Mouse (Mus musculus) forebrain, embryonic 15.5 days (tissue): ENCODE data around the gene Nkd1. TPM values are rescaled to one million over a fixed set of nuclear protein-coding genes. Genes with fewer than 3 reads are reported as not detected.

Source experiments
- ATAC-seq: fragments of 200-750 bp; cut with Nextera tagmentation; replicated peaks from 2 replicates; pipeline ENCODE4 v1.8.0; 2017; ENCODE audit warnings: mild to moderate bottlenecking, moderate TSS enrichment, moderate library complexity
- H3K27ac ChIP-seq: fragments of 300-500 bp; sonication (generic); replicated peaks from 2 replicates; pipeline ENCODE4 v1.5.1; 2015; ENCODE audit warnings: mild to moderate bottlenecking, inconsistent platforms
- H3K27me3 ChIP-seq: fragments of 300-500 bp; sonication (generic); 2 replicates; pipeline ENCODE4 v1.6.1; 2015; ENCODE audit warnings: inconsistent platforms
- H3K36me3 ChIP-seq: fragments of 300-500 bp; sonication (generic); 2 replicates; pipeline ENCODE4 v1.6.1; 2015; ENCODE audit warnings: mild to moderate bottlenecking, inconsistent platforms
- H3K4me1 ChIP-seq: fragments of 300-500 bp; sonication (generic); 2 replicates; pipeline ENCODE4 v1.6.1; 2015; ENCODE audit warnings: inconsistent platforms
- H3K4me2 ChIP-seq: fragments of 300-500 bp; sonication (generic); replicated peaks from 2 replicates; pipeline ENCODE4 v1.6.1; 2015; ENCODE audit warnings: mild to moderate bottlenecking, inconsistent platforms
- H3K4me3 ChIP-seq: fragments of 300-500 bp; sonication (generic); 2 replicates; pipeline ENCODE4 v1.5.1; 2015; ENCODE audit warnings: mild to moderate bottlenecking, inconsistent platforms
- H3K9ac ChIP-seq: fragments of 300-500 bp; sonication (generic); replicated peaks from 2 replicates; pipeline ENCODE4 v1.6.1; 2015; ENCODE audit warnings: mild to moderate bottlenecking, inconsistent platforms
- H3K9me3 ChIP-seq: fragments of 300-500 bp; sonication (generic); 2 replicates; pipeline ENCODE4 v1.6.1; 2016; ENCODE audit warnings: inconsistent platforms
- WGBS: fragments of 180-500 bp; shearing (Covaris S2); methylation state at CpG from one replicate; pipeline ENCODE4 v1.1.7; 2015; ENCODE audit warnings: mixed read lengths; 5-methylcytosine and 5-hydroxymethylcytosine counted together
- polyA plus RNA-seq: library from polyadenylated mRNA; unstranded; fragments of >200 nt; fragmentation: Nextera tagmentation; extraction: Ambion mirVana; gene quantifications from 2 replicates; pipeline ENCODE4 v1.2.1, GENCODE M21; 2015

Gene Nkd1
- polyA plus RNA-seq, 1 experiment from 2014 or later = 36.6 TPM

DNA sequence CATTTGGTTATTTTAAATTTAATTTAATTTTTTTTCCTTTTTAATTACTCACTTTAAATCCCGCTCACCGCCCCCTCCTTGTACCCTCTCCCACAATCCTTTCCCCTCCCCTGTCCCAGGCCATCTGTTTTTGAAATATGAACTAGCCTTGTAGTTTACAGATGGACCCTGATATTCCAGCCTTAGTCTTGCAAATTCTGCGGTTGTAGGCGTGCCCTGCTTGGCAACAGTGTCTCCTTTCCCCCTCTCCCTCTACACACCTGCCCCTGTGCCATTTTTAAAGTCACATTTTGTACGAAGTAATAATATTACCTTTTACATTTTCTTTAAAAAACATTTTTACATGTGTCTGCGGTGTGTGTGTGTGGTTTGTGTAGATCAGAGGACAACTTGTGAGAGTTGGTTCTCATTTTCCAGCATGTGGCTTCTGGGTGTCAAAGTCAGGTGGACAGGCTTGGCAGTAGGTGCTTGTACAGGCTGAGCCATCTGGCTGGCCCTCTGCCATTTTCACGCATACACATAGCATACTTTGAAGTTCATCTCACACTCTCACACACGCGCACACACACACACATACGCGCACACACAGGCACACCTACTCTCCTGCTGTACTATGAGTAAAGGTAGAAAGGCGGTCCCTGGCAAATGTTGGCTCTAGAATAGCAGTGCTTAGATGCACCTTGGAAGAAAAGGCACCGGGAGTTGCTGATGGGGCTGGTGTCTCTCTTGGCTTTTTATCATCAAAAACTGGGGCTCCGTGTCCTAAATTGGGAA, 107.0 kb downstream of the Nkd1 start:
- H3K36me3 ChIP-seq = no peaks in the 10 kb centered on the region
- H3K4me2 ChIP-seq = peak overlapping the region; percentile 85
- H3K9me3 ChIP-seq = no peaks in the 10 kb centered on the region
- peak overlapping the region; percentile 56 for H3K9ac ChIP-seq
- H3K27ac ChIP-seq = peak overlapping the region; percentile 76; the same call in 1 of the 2 replicates
- WGBS = 61% methylated on average over 14 of the region's 14 CpGs
- H3K27me3 ChIP-seq = peaks cover 6% of the 10 kb centered on the region; the same call in 1 of the 2 replicates
- H3K4me3 ChIP-seq = peak overlapping the region; percentile 51
- H3K4me1 ChIP-seq = peaks cover 13% of the 10 kb centered on the region
- peak; percentile 35 for ATAC-seq

DNA sequence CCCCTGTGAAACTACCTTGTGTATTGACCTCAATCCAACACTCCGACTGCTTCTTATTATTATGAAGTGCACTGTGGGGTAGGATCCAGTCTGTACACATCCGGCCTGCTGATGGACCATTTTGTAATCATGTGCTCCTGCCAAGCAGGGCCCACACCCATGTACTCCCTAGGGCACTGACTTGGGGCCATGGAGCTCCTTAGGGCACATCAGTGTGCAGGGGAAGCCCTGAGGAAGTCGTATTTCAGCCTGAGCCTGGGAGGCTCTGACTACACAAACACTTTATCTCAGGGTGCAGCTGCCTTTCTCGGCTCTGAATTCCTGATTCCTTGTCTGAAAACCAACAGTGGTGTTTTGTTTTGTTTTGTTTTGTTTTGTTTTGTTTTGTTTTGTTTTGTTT, 109.1 kb downstream of the Nkd1 start:
- 90% methylated on average over 4 of the region's 4 CpGs for WGBS
- Histone ChIP-seq H3K9me3 (no peaks in the 10 kb centered on the region), H3K36me3 (no peaks in the 10 kb centered on the region), H3K4me2 (no peak overlapping the region), H3K27ac (no peak overlapping the region), H3K4me1 (peaks cover 13% of the 10 kb centered on the region), H3K9ac (no peak overlapping the region), H3K4me3 (no peak overlapping the region), H3K27me3 (peaks cover 6% of the 10 kb centered on the region; the same call in 1 of the 2 replicates)
- ATAC-seq = no peak

DNA sequence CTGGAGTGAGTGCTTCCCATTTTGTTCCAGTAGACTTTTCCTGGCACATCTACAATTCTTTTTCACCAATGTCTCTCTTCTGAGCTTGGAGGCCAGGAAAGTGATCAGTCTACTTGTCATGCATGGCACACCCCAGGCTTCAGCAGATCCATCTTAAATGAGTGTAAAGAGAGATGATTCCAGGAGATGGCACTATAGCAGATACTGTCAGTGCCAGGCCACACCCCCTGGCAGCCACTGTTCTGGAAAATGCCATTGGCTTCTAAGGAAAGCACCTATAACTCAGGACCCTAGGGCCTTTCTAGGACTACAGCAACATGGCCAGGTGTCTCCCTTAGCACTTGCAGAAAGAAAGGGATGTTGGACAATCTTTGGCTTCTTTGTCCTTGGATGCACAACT, 109.9 kb downstream of the Nkd1 start:
- peaks cover 13% of the 10 kb centered on the region for H3K4me1 ChIP-seq
- H3K9me3 ChIP-seq = no peaks in the 10 kb centered on the region
- H3K27me3 ChIP-seq = peaks cover 4% of the 10 kb centered on the region; the same call in 1 of the 2 replicates
- H3K4me3 ChIP-seq = no peak overlapping the region
- no peak overlapping the region for H3K27ac ChIP-seq
- ATAC-seq = no peak
- H3K9ac ChIP-seq = no peak overlapping the region
- no peaks in the 10 kb centered on the region for H3K36me3 ChIP-seq
- no peak overlapping the region for H3K4me2 ChIP-seq

DNA sequence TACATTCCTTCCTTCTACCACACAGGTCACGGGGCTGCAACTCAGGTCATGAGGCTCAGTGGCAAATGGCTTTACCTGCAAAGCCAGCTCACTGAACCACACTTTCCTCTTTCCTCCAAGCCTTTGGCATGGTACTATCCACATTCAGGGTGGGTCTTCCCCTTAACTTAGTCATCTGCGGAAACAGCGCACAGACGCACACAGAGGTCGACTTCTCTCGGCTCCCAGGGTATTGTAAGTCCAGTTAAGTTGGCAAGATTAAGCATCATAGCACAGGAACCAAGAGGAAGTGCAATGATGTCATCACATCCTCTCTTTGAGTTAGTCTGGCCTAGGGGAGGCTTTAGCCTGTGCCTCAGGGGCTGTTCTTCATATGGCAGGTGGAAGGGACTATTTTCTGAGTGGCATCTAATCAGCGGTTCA, 112.2 kb downstream of the Nkd1 start:
- no peak overlapping the region for H3K9ac ChIP-seq
- 85% methylated on average over 7 of the region's 7 CpGs for WGBS
- H3K4me3 ChIP-seq = no peak overlapping the region
- no peak overlapping the region for H3K27ac ChIP-seq
- no peak for ATAC-seq
- H3K4me2 ChIP-seq = no peak overlapping the region
- H3K4me1 ChIP-seq = peaks cover 4% of the 10 kb centered on the region
- H3K9me3 ChIP-seq = no peaks in the 10 kb centered on the region
- H3K36me3 ChIP-seq = no peaks in the 10 kb centered on the region
- H3K27me3 ChIP-seq = no peaks in the 10 kb centered on the region

DNA sequence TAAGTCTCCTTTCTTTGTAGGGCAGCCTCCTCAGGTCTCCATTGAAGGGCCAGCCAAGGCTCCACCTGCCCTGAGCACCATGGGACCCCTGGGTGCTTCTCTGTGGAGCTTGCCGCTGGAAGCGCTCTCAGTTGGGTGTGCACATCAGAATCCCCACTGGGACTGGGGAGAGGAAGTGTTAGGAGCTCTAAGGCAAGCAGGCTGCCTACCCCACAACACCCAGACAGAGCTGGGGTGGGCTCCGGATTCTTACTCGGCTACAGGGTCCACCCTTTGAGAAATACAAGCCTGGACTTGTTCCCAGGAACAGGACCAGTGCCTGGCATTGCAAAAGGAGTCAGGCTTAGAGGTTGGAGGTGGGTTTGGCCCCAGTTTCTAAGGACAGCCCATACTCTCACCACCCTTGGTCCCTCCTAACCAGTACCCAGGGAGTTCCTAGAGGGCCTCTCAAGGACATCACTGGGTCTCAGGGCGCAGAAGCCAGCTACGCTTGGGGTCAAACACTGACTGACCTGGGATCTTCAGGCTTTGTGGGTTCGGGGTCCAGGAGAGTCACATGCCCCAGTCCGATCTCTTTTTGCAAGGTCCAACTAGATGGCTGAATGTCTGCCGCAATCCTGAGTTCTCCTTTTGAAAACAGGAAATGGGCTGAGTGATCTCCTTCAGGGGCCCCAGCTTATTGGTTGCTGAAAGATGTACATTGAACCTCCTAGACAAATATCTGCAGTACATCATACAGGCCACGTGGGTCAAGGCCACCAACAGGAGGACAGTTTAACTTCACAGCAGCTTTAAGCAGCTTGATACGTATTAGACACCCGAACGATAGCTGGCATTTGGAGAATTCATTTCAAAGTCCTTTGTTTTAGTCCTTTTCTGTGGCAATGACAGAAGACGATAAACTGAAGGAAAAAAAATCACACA, 114.6 kb downstream of the Nkd1 start, which contains the start of gene Snx20:
Gene Snx20, minus strand, starts transcription at position 655 of the 924 bp plus-strand sequence.
- H3K4me3 ChIP-seq = no peak within 1 kb of the TSS
- 88% methylated on average over 14 of the region's 14 CpGs for WGBS
- H3K4me1 ChIP-seq = no peaks in the 10 kb centered on the region
- H3K9ac ChIP-seq = no peak within 1 kb of the TSS
- no peaks in the 10 kb centered on the region for H3K9me3 ChIP-seq
- H3K36me3 ChIP-seq = no peaks in the 10 kb centered on the region
- H3K27me3 ChIP-seq = no peaks in the 10 kb centered on the region
- no peak for ATAC-seq
- no peak within 1 kb of the TSS for H3K27ac ChIP-seq
- H3K4me2 ChIP-seq = no peak within 1 kb of the TSS

DNA sequence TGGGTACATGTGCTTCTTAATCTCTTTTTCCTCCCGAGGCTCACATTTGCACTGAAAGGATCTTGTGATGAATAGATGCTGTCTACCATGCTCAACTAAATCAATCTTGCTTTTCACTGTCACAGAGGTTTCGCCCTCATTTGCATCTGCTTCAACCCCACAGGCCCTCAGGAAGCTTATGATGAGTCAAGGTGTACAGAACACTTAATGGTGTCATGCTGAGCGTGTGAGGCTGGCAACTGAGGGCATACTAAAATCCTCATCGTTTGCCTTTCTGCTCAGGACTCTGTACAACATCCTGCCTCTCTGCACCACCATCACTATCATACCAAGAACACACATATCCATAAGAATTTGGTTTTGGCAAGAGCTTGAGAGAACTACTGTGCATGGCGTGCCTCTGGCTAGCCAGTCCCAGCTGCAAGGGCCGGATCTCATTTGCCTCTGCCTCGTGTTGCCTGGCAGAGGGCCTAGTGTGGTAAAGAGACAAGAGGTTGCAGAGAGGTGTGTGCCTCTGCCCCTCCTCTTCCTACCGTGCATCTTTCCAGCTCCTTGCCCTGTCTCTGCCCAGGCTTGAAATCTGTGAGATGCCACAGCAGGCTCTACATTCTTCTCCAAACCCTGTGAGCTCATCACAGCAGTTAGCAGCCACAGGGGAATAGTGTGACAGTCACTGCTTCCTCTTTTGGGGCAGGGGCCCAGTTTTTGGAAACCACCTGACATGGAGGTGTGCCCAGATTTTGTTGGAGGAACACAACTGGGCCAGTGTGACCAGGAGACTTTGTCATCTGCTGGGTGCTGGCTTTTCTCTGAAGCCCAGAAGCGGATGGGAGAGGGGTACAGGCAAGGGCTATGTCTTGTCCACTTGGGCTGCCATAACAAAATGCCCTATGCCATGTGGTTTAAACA, 116.2 kb downstream of the Nkd1 start:
- H3K27ac ChIP-seq = no peak overlapping the region
- 61% methylated on average over 9 of the region's 9 CpGs for WGBS
- H3K9ac ChIP-seq = no peak overlapping the region
- H3K4me2 ChIP-seq = no peak overlapping the region
- H3K4me1 ChIP-seq = no peaks in the 10 kb centered on the region
- H3K36me3 ChIP-seq = no peaks in the 10 kb centered on the region
- H3K4me3 ChIP-seq = no peak overlapping the region
- ATAC-seq = no peak
- no peaks in the 10 kb centered on the region for H3K27me3 ChIP-seq
- H3K9me3 ChIP-seq = no peaks in the 10 kb centered on the region

DNA sequence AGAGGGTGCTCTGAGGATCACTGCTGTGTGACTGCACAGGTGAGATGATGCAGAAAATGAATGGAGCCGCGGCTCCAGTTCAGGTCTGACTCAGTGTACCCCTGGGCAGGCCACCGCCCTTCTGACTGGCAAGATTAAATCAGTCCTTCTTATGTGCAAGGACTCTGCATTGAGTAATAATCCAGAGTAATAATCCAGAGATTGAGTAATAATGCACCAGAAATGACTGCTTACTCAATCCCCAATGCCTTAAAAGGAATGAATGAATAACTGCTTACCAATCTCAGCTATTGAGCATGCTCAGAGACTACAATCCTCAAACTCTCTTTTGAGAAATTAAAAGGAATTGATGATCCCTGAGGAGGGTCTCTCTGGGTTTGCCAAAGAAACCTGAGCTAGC, 117.8 kb downstream of the Nkd1 start:
- H3K4me3 ChIP-seq = no peak overlapping the region
- H3K4me2 ChIP-seq = no peak overlapping the region
- H3K9me3 ChIP-seq = no peaks in the 10 kb centered on the region
- no peaks in the 10 kb centered on the region for H3K4me1 ChIP-seq
- H3K36me3 ChIP-seq = no peaks in the 10 kb centered on the region
- WGBS = 96% methylated on average over 3 of the region's 3 CpGs
- no peak overlapping the region for H3K9ac ChIP-seq
- ATAC-seq = no peak
- no peak overlapping the region for H3K27ac ChIP-seq
- no peaks in the 10 kb centered on the region for H3K27me3 ChIP-seq

DNA sequence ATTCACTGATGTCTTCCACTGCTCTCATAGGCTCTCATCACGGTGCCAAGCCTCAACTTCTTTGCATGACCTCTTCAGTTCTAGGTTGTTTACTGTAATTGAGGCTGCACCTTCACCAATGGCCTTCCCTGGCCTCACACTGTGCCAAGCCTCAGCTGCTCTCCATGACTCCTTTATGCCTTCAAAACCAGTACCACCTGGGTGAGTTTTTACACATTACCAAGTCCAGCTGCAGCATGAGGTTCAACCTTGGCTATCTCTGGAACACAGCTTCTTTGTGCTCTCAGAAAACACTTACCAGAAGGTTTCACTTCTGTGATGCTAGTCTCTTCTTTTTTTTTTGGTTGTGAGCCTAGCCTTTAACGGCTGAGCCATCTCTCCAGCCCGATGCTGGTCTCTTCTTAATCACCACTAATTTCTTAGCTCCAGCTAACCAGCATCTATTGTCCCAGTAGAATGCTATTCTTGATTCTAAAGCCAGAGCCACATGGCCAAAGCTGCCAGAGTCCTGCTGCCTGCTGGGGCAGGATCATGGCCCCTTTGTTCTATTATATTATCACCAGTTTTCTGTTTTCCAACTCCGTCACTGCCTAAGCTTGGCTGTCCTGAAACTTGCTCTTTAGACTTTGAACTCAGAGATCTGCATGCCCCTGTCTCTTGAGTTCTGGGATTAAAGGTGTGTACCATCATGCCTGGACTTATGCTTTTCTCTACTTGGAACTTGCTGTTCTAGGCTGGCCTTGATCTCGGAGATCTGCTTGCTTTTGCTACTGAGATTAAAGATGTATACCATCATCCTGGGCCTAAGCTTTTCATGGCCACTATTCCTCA, 121.8 kb downstream of the Nkd1 start:
- H3K36me3 ChIP-seq = no peaks in the 10 kb centered on the region
- 36% methylated on average over 5 of the region's 5 CpGs for WGBS
- H3K9me3 ChIP-seq = no peaks in the 10 kb centered on the region
- H3K27me3 ChIP-seq = no peaks in the 10 kb centered on the region
- no peak overlapping the region for H3K9ac ChIP-seq
- ATAC-seq = no peak
- H3K4me1 ChIP-seq = peaks cover 6% of the 10 kb centered on the region
- no peak overlapping the region for H3K4me3 ChIP-seq
- no peak overlapping the region for H3K27ac ChIP-seq
- H3K4me2 ChIP-seq = no peak overlapping the region

Other genes starting within 250 kb of the Nkd1 start
- gene Adcy7, start 249.0 kb upstream of the Nkd1 start, polyA plus RNA-seq = 1.4 and 1.5 TPM in 2 replicates
- gene Brd7, start 159.2 kb upstream of the Nkd1 start, polyA plus RNA-seq = 65.4 and 68.7 TPM in 2 replicates
- gene Snx20, start 114.8 kb downstream of the Nkd1 start, polyA plus RNA-seq = 0.81 and 1.2 TPM in 2 replicates
- gene Nod2, start 126.0 kb downstream of the Nkd1 start, polyA plus RNA-seq = 0.15 and 0.20 TPM in 2 replicates
- gene Cyld, start 175.7 kb downstream of the Nkd1 start, polyA plus RNA-seq = 14.3 and 16.8 TPM in 2 replicates